Comparison of ENCODE assay signal across 8 mouse cellular contexts in the genomic region with DNA sequence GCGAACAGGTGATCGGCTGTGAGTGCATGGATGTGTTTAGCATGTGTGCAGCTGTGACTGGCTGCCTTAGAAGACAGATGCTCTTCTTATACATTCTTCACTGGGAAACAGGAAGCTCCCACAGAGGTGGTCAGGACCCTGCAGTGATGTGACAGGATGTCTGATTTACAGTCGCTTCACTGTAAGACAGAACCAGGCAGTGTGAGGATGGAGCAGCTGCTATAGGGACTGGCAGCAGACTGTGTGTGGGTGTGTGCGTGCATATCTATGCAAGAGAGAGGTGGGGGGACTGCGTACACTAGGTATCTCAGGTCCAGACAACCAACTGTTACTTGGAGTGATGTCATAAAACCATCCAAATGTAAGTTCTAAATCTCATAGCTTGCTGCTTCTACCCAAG.
DNase-seq lines count a peak whose midpoint lies in the region; ATAC-seq and TF ChIP-seq lines count a peak whose summit lies in the region.
"Had no signal": no experiment of that assay in that cellular context is flagged by ENCODE, and none has a peak within 500 bp of the region (broad histone marks: within the 10 kb centered on the region; RNA-seq: fewer than 3 reads in every experiment).

No protein-coding gene starts in this region.

- TF ChIP-seq CTCF in lung, embryonic 14.5 days (IDR thresholded peaks at IDR 0.05; ENCODE audit: low read depth), result no peak

- DNase-seq in lung, embryonic 14.5 days, result no peak
- DNase-seq in lung, postnatal 10 days, result no peak
- DNase-seq in forebrain, embryonic 14.5 days (ENCODE audit: low spot score), result no peak
- DNase-seq in layer of hippocampus, adult 9-10 months (ENCODE audit: low spot score), result peak; percentile 47
- DNase-seq in retina, embryonic 14.5 days (ENCODE audit: low spot score), result no peak
- DNase-seq in B cell, adult 2 months, result no peak

- H3K36me3 ChIP-seq in lung, embryonic 14.5 days (ENCODE audit: insufficient read depth), result no peaks in the 10 kb centered on the region
- H3K36me3 ChIP-seq in forebrain, embryonic 14.5 days (ENCODE audit: control insufficient read depth, insufficient read depth, low read length), result no peaks in the 10 kb centered on the region
- no peaks in the 10 kb centered on the region for H3K36me3 ChIP-seq in neural tube, embryonic 13.5 days

- H3K9ac ChIP-seq in lung, embryonic 14.5 days, result no peak overlapping the region
- H3K9ac ChIP-seq in forebrain, embryonic 14.5 days (ENCODE audit: low read length), result no peak overlapping the region
- H3K9ac ChIP-seq in neural tube, embryonic 13.5 days, result peak overlapping the region; percentile 47; the same call in 1 of the 2 replicates
- H3K9ac ChIP-seq: liver, embryonic 14.5 days had no signal

- no peak overlapping the region for H3K4me2 ChIP-seq in lung, embryonic 14.5 days
- no peak overlapping the region for H3K4me2 ChIP-seq in forebrain, embryonic 14.5 days (ENCODE audit: low read length)
- H3K4me2 ChIP-seq in neural tube, embryonic 13.5 days, result 0 out of 2 replicates have a peak overlapping the region, but pooled peaks have one; percentile 20

- peaks cover 11% of the 10 kb centered on the region for H3K4me1 ChIP-seq in lung, embryonic 14.5 days (ENCODE audit: insufficient read depth)
- peaks cover 5% of the 10 kb centered on the region; the same call in 1 of the 2 replicates for H3K4me1 ChIP-seq in forebrain, embryonic 14.5 days (ENCODE audit: control insufficient read depth, insufficient read depth, low read length)
- H3K4me1 ChIP-seq in neural tube, embryonic 13.5 days (replicated peaks), result peaks cover 9% of the 10 kb centered on the region

- H3K4me3 ChIP-seq in lung, embryonic 14.5 days (ENCODE audit: low read depth, low read length), result no peak overlapping the region
- H3K4me3 ChIP-seq in forebrain, embryonic 14.5 days (ENCODE audit: low read depth, low read length), result no peak overlapping the region
- no peak overlapping the region for H3K4me3 ChIP-seq in neural tube, embryonic 13.5 days

- peak; percentile 67; the same call in 1 of the 2 replicates for ATAC-seq in lung, embryonic 14.5 days (ENCODE audit: insufficient read depth)
- ATAC-seq in forebrain, embryonic 14.5 days, result peak; percentile 58; the same call in 1 of the 2 replicates
- peak; percentile 79 for ATAC-seq in neural tube, embryonic 13.5 days (ENCODE audit: low read depth)

- no peaks in the 10 kb centered on the region for H3K9me3 ChIP-seq in lung, embryonic 14.5 days (ENCODE audit: low read depth, low read length)
- no peaks in the 10 kb centered on the region for H3K9me3 ChIP-seq in forebrain, embryonic 14.5 days (replicated peaks; ENCODE audit: control insufficient read depth, low read length)
- H3K9me3 ChIP-seq in neural tube, embryonic 13.5 days, result no peaks in the 10 kb centered on the region

- WGBS in lung, embryonic 14.5 days, result 72% methylated on average over 5 of the region's 5 CpGs
- WGBS in forebrain, embryonic 14.5 days, result 91% methylated on average over 5 of the region's 5 CpGs
- 72% methylated on average over 5 of the region's 5 CpGs for WGBS in neural tube, embryonic 13.5 days

- peak overlapping the region; percentile 48; the same call in 1 of the 2 replicates for H3K27ac ChIP-seq in lung, embryonic 14.5 days (ENCODE audit: low read depth)
- no peak overlapping the region for H3K27ac ChIP-seq in forebrain, embryonic 14.5 days (ENCODE audit: low read depth, low read length)
- H3K27ac ChIP-seq in neural tube, embryonic 13.5 days (replicated peaks), result no peak overlapping the region
- H3K27ac ChIP-seq: liver, embryonic 14.5 days had no signal

- no peaks in the 10 kb centered on the region for H3K27me3 ChIP-seq in lung, embryonic 14.5 days (ENCODE audit: insufficient read depth, low read length)
- no peaks in the 10 kb centered on the region for H3K27me3 ChIP-seq in forebrain, embryonic 14.5 days (replicated peaks; ENCODE audit: control insufficient read depth, insufficient read depth, low read length)
- H3K27me3 ChIP-seq in neural tube, embryonic 13.5 days, result no peaks in the 10 kb centered on the region; the same call in 1 of the 2 replicates
